Mouse (Mus musculus): Measurements from ENCODE around the gene Erich3. TPM values are rescaled to one million over a fixed set of nuclear protein-coding genes. Genes with fewer than 3 reads are reported as not detected.
"Not testable (repeated sequence)": the region's sequence is repeated elsewhere in the genome, so short reads cannot be mapped to it uniquely, and the experiment has no call there.

Erich3 gene
- polyA plus RNA-seq (2015; fragmentation: Nextera tagmentation; extraction: Ambion mirVana): 0.13 TPM in 1 of 2 replicates, not detected in the other

- peaks cover 14% of the 10 kb centered on the region; the same call in 1 of the 2 replicates for H3K27me3 ChIP-seq (replicated peaks; ENCODE audit: control insufficient read depth, insufficient read depth, low read length)
- no peaks in the 10 kb centered on the region for H3K9me3 ChIP-seq (ENCODE audit: control insufficient read depth, low read length)
- H3K36me3 ChIP-seq (ENCODE audit: control insufficient read depth, insufficient read depth, low read length): no peaks in the 10 kb centered on the region
- H3K4me3 ChIP-seq (ENCODE audit: low read length): peak within 1 kb of the TSS; percentile 42
- H3K4me2 ChIP-seq (ENCODE audit: low read depth, low read length): peak within 1 kb of the TSS; percentile 60
- H3K4me1 ChIP-seq (ENCODE audit: control insufficient read depth, insufficient read depth, low read length): peaks cover 4% of the 10 kb centered on the region; the same call in 1 of the 2 replicates
- 36% methylated on average over 7 of the region's 7 CpGs for WGBS
- ATAC-seq: no peak
- no peak within 1 kb of the TSS for H3K27ac ChIP-seq (ENCODE audit: low read length)
- peak within 1 kb of the TSS; percentile 33; the same call in 1 of the 2 replicates for H3K9ac ChIP-seq (ENCODE audit: low read depth, low read length)
Observed at GRCm38 (mm10) chr3:154663545-154663944, at the start of gene Erich3. Gene Erich3 (plus strand): TSS chr3:154663859.

- H3K4me1 ChIP-seq (ENCODE audit: control insufficient read depth, insufficient read depth, low read length): no peaks in the 10 kb centered on the region
- 90% methylated on average over 8 of the region's 8 CpGs for WGBS
- H3K36me3 ChIP-seq (ENCODE audit: control insufficient read depth, insufficient read depth, low read length): no peaks in the 10 kb centered on the region; the same call in 1 of the 2 replicates
- H3K4me3 ChIP-seq (ENCODE audit: low read length): no peak overlapping the region
- no peak for ATAC-seq
- no peak overlapping the region for H3K27ac ChIP-seq (ENCODE audit: low read length)
- H3K9ac ChIP-seq (ENCODE audit: low read depth, low read length): no peak overlapping the region
- H3K27me3 ChIP-seq (replicated peaks; ENCODE audit: control insufficient read depth, insufficient read depth, low read length): no peaks in the 10 kb centered on the region
- H3K9me3 ChIP-seq (ENCODE audit: control insufficient read depth, low read length): no peaks in the 10 kb centered on the region
- no peak overlapping the region for H3K4me2 ChIP-seq (ENCODE audit: low read depth, low read length)
Observed at GRCm38 (mm10) chr3:154614771-154615170, 48.9 kb upstream of the Erich3 start.

GRCm38 (mm10) chr3:154615304-154615703 is 48.4 kb upstream of the Erich3 start:
- Histone ChIP-seq H3K9ac (ENCODE audit: low read depth, low read length) (no peak overlapping the region), H3K36me3 (ENCODE audit: control insufficient read depth, insufficient read depth, low read length) (no peaks in the 10 kb centered on the region; the same call in 1 of the 2 replicates), H3K9me3 (ENCODE audit: control insufficient read depth, low read length) (no peaks in the 10 kb centered on the region), H3K4me3 (ENCODE audit: low read length) (no peak overlapping the region), H3K27ac (ENCODE audit: low read length) (no peak overlapping the region), H3K27me3 (replicated peaks; ENCODE audit: control insufficient read depth, insufficient read depth, low read length) (no peaks in the 10 kb centered on the region), H3K4me1 (ENCODE audit: control insufficient read depth, insufficient read depth, low read length) (no peaks in the 10 kb centered on the region), H3K4me2 (ENCODE audit: low read depth, low read length) (no peak overlapping the region)
- no peak for ATAC-seq
- WGBS: 86% methylated on average over 7 of the region's 7 CpGs

GRCm38 (mm10) chr3:154616106-154616505 is 47.6 kb upstream of the Erich3 start:
- Histone ChIP-seq H3K27me3 (replicated peaks; ENCODE audit: control insufficient read depth, insufficient read depth, low read length) (no peaks in the 10 kb centered on the region), H3K36me3 (ENCODE audit: control insufficient read depth, insufficient read depth, low read length) (no peaks in the 10 kb centered on the region; the same call in 1 of the 2 replicates), H3K4me2 (ENCODE audit: low read depth, low read length) (no peak overlapping the region), H3K4me3 (ENCODE audit: low read length) (no peak overlapping the region), H3K9me3 (ENCODE audit: control insufficient read depth, low read length) (no peaks in the 10 kb centered on the region), H3K27ac (ENCODE audit: low read length) (no peak overlapping the region), H3K9ac (ENCODE audit: low read depth, low read length) (no peak overlapping the region), H3K4me1 (ENCODE audit: control insufficient read depth, insufficient read depth, low read length) (no peaks in the 10 kb centered on the region)
- 84% methylated on average over 4 of the region's 4 CpGs for WGBS
- no peak for ATAC-seq

GRCm38 (mm10) chr3:154628284-154628683 is 35.4 kb upstream of the Erich3 start:
- H3K4me1 ChIP-seq (ENCODE audit: control insufficient read depth, insufficient read depth, low read length): no peaks in the 10 kb centered on the region
- no peaks in the 10 kb centered on the region for H3K36me3 ChIP-seq (ENCODE audit: control insufficient read depth, insufficient read depth, low read length)
- H3K27ac ChIP-seq (ENCODE audit: low read length): no peak overlapping the region
- H3K4me3 ChIP-seq (ENCODE audit: low read length): no peak overlapping the region
- no peaks in the 10 kb centered on the region for H3K9me3 ChIP-seq (ENCODE audit: control insufficient read depth, low read length)
- no peak overlapping the region for H3K4me2 ChIP-seq (ENCODE audit: low read depth, low read length)
- no peak overlapping the region for H3K9ac ChIP-seq (ENCODE audit: low read depth, low read length)
- peak; percentile 42; the same call in 1 of the 2 replicates for ATAC-seq
- no peaks in the 10 kb centered on the region for H3K27me3 ChIP-seq (replicated peaks; ENCODE audit: control insufficient read depth, insufficient read depth, low read length)

- not testable (repeated sequence) for ATAC-seq
Observed at GRCm38 (mm10) chr3:154631281-154631680, 32.4 kb upstream of the Erich3 start.

GRCm38 (mm10) chr3:154633091-154633490 is 30.6 kb upstream of the Erich3 start:
- no peaks in the 10 kb centered on the region for H3K9me3 ChIP-seq (ENCODE audit: control insufficient read depth, low read length)
- no peak overlapping the region for H3K9ac ChIP-seq (ENCODE audit: low read depth, low read length)
- no peak for ATAC-seq

More at GRCm38 (mm10) chr3:154631281-154631680, 32.4 kb upstream of the Erich3 start:
- WGBS: 87% methylated on average over 2 of the region's 2 CpGs
- H3K36me3 ChIP-seq (ENCODE audit: control insufficient read depth, insufficient read depth, low read length); H3K27me3 ChIP-seq (replicated peaks; ENCODE audit: control insufficient read depth, insufficient read depth, low read length); H3K4me2 ChIP-seq (ENCODE audit: low read depth, low read length); H3K9me3 ChIP-seq (ENCODE audit: control insufficient read depth, low read length); H3K27ac ChIP-seq (ENCODE audit: low read length); H3K9ac ChIP-seq (ENCODE audit: low read depth, low read length); H3K4me3 ChIP-seq (ENCODE audit: low read length); H3K4me1 ChIP-seq (ENCODE audit: control insufficient read depth, insufficient read depth, low read length): not testable (repeated sequence)

GRCm38 (mm10) chr3:154646638-154647442 is 16.8 kb upstream of the Erich3 start:
- no peaks in the 10 kb centered on the region for H3K27me3 ChIP-seq (replicated peaks; ENCODE audit: control insufficient read depth, insufficient read depth, low read length)
- 51% methylated on average over 29 of the region's 29 CpGs for WGBS
- H3K36me3 ChIP-seq (ENCODE audit: control insufficient read depth, insufficient read depth, low read length): no peaks in the 10 kb centered on the region
- peak overlapping the region; percentile 47 for H3K4me2 ChIP-seq (ENCODE audit: low read depth, low read length)
- H3K9me3 ChIP-seq (ENCODE audit: control insufficient read depth, low read length): no peaks in the 10 kb centered on the region
- no peak overlapping the region for H3K27ac ChIP-seq (ENCODE audit: low read length)
- peak overlapping the region; percentile 24 for H3K4me3 ChIP-seq (ENCODE audit: low read length)
- no peak overlapping the region for H3K9ac ChIP-seq (ENCODE audit: low read depth, low read length)
- no peaks in the 10 kb centered on the region for H3K4me1 ChIP-seq (ENCODE audit: control insufficient read depth, insufficient read depth, low read length)
- ATAC-seq: peak; percentile 23; the same call in 1 of the 2 replicates

More at GRCm38 (mm10) chr3:154633091-154633490, 30.6 kb upstream of the Erich3 start:
- no peaks in the 10 kb centered on the region for H3K4me1 ChIP-seq (ENCODE audit: control insufficient read depth, insufficient read depth, low read length)
- no peaks in the 10 kb centered on the region for H3K27me3 ChIP-seq (replicated peaks; ENCODE audit: control insufficient read depth, insufficient read depth, low read length)
- no peak overlapping the region for H3K4me3 ChIP-seq (ENCODE audit: low read length)
- H3K4me2 ChIP-seq (ENCODE audit: low read depth, low read length): no peak overlapping the region
- WGBS: 79% methylated on average over 5 of the region's 5 CpGs
- H3K36me3 ChIP-seq (ENCODE audit: control insufficient read depth, insufficient read depth, low read length): no peaks in the 10 kb centered on the region
- H3K27ac ChIP-seq (ENCODE audit: low read length): no peak overlapping the region

GRCm38 (mm10) chr3:154647443-154647780 is 16.2 kb upstream of the Erich3 start:
- no peak overlapping the region for H3K9ac ChIP-seq (ENCODE audit: low read depth, low read length)
- WGBS: 62% methylated on average over 7 of the region's 7 CpGs

More at GRCm38 (mm10) chr3:154647443-154647780, 16.2 kb upstream of the Erich3 start:
- H3K4me1 ChIP-seq (ENCODE audit: control insufficient read depth, insufficient read depth, low read length): no peaks in the 10 kb centered on the region
- H3K36me3 ChIP-seq (ENCODE audit: control insufficient read depth, insufficient read depth, low read length): no peaks in the 10 kb centered on the region
- H3K4me2 ChIP-seq (ENCODE audit: low read depth, low read length): peak overlapping the region; percentile 47
- H3K9me3 ChIP-seq (ENCODE audit: control insufficient read depth, low read length): no peaks in the 10 kb centered on the region
- no peaks in the 10 kb centered on the region for H3K27me3 ChIP-seq (replicated peaks; ENCODE audit: control insufficient read depth, insufficient read depth, low read length)
- no peak overlapping the region for H3K27ac ChIP-seq (ENCODE audit: low read length)
- no peak for ATAC-seq
- H3K4me3 ChIP-seq (ENCODE audit: low read length): peak overlapping the region; percentile 24
